10 mouse cellular contexts compared by ENCODE assay signal in the genomic region with DNA sequence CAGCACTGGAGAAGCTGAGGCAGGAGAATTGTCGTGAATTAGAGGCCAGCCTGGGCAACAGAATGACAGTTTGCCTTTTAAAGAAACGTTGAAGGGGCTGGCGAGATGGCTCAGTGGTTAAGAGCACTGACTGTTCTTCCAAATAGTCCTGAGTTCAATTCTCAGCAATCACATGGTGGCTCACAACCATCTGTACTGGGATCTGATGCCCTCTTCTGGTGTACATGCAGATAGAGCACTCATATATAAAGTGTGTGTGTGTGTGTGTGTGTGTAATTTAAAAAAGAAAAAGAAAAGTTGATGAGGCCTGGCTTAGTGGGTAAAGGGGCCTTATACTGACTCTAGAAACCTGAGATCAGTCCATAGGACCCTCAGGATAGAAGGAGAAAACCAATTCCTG. TPM values are rescaled to one million over a fixed set of nuclear protein-coding genes. Genes with fewer than 3 reads are reported as not detected.
DNase-seq lines count a peak whose midpoint lies in the region; ATAC-seq lines count a peak whose summit lies in the region.
"Had no signal": no experiment of that assay in that cellular context is flagged by ENCODE, and none has a peak within 500 bp of the region (broad histone marks: within the 10 kb centered on the region; RNA-seq: fewer than 3 reads in every experiment).

No protein-coding gene starts in this region.

- H3K4me2 ChIP-seq in kidney, embryonic 16.5 days (replicated peaks; ENCODE audit: low read depth, low read length) = no peak overlapping the region
- H3K4me2 ChIP-seq in intestine, embryonic 16.5 days (ENCODE audit: low read depth, low read length) = no peak overlapping the region

- 67% methylated on average over 3 of the region's 3 CpGs for WGBS in kidney, embryonic 16.5 days
- 77% methylated on average over 3 of the region's 3 CpGs for WGBS in intestine, embryonic 16.5 days

- no peak for DNase-seq in kidney, postnatal 10 days
- peak; percentile 35 for DNase-seq in 416B (ENCODE audit: low read depth)
- DNase-seq in yolk sac, embryonic 10.5 days (ENCODE audit: low spot score) = no peak
- DNase-seq in c-Kit-positive CD71-positive TER-119-positive erythroid progenitor cells, embryonic 14.5 days (ENCODE audit: low spot score) = no peak
- no peak for DNase-seq in adrenal gland, adult (ENCODE audit: inconsistent age in 2 of 2, low spot score in 1 of 2)
- DNase-seq: gastrocnemius, postnatal 10 days; left cerebral cortex, postnatal 4 days had no signal

- H3K9ac ChIP-seq in kidney, embryonic 16.5 days (replicated peaks; ENCODE audit: low read length) = no peak overlapping the region; the same call in 1 of the 2 replicates
- H3K9ac ChIP-seq in intestine, embryonic 16.5 days (ENCODE audit: low read depth, low read length) = no peak overlapping the region

- H3K4me1 ChIP-seq in kidney, embryonic 16.5 days (ENCODE audit: insufficient read depth, low read length) = peaks cover 6% of the 10 kb centered on the region
- H3K4me1 ChIP-seq in intestine, embryonic 16.5 days (ENCODE audit: control insufficient read depth, insufficient read depth, low read length) = peaks cover 8% of the 10 kb centered on the region; the same call in 1 of the 2 replicates

- H3K4me3 ChIP-seq in kidney, embryonic 16.5 days (ENCODE audit: low read length) = no peak overlapping the region
- H3K4me3 ChIP-seq in intestine, embryonic 16.5 days (ENCODE audit: low read length) = no peak overlapping the region

- ATAC-seq in kidney, embryonic 16.5 days (ENCODE audit: low FRiP score, low TSS enrichment) = no peak
- ATAC-seq in CD4-positive, CD25-positive, alpha-beta regulatory T cell, adult 4 months = peak; percentile 42
- no peak for ATAC-seq in intestine, embryonic 16.5 days

- H3K9me3 ChIP-seq in kidney, embryonic 16.5 days (ENCODE audit: low read length) = no peaks in the 10 kb centered on the region
- H3K9me3 ChIP-seq in intestine, embryonic 16.5 days (ENCODE audit: control insufficient read depth, low read length) = no peaks in the 10 kb centered on the region

- H3K27ac ChIP-seq in kidney, embryonic 16.5 days (ENCODE audit: low read length) = peak overlapping the region; percentile 82; the same call in 1 of the 2 replicates
- peak overlapping the region; percentile 86 for H3K27ac ChIP-seq in intestine, embryonic 16.5 days (ENCODE audit: low read length)

- H3K36me3 ChIP-seq in kidney, embryonic 16.5 days (ENCODE audit: insufficient read depth, low read length) = no peaks in the 10 kb centered on the region
- no peaks in the 10 kb centered on the region for H3K36me3 ChIP-seq in intestine, embryonic 16.5 days (ENCODE audit: control insufficient read depth, insufficient read depth, low read length)

- H3K27me3 ChIP-seq in kidney, embryonic 16.5 days (ENCODE audit: insufficient read depth, low read length) = no peaks in the 10 kb centered on the region
- H3K27me3 ChIP-seq in intestine, embryonic 16.5 days (replicated peaks; ENCODE audit: control insufficient read depth, insufficient read depth, low read length) = no peaks in the 10 kb centered on the region

RNA-seq across cellular contexts. Expression of a gene that starts 20.2 kb away (rescaled TPM):
- polyA plus RNA-seq in kidney, embryonic 16.5 days (2015; fragmentation: Nextera tagmentation; extraction: Ambion mirVana) = 21.7 and 25.2 TPM in 2 replicates
- polyA plus RNA-seq in CD4-positive, CD25-positive, alpha-beta regulatory T cell, adult 4 months (2017; shearing (Covaris generic)) = 1 to 10 TPM; 6.1 to 8.8 TPM
- polyA plus RNA-seq in intestine, embryonic 16.5 days (2015; fragmentation: Nextera tagmentation; extraction: Ambion mirVana) = 11.7 and 12.8 TPM in 2 replicates
